Mouse (Mus musculus) telencephalon, adult 2 months (tissue): ENCODE measurements around the gene Zc3h18.

Source experiments
- DNase-seq: peaks from one replicate; pipeline ENCODE4 v3.0.0-alpha.2; 2011; ENCODE audit warnings: low read depth, low spot score

Gene Zc3h18

DNA sequence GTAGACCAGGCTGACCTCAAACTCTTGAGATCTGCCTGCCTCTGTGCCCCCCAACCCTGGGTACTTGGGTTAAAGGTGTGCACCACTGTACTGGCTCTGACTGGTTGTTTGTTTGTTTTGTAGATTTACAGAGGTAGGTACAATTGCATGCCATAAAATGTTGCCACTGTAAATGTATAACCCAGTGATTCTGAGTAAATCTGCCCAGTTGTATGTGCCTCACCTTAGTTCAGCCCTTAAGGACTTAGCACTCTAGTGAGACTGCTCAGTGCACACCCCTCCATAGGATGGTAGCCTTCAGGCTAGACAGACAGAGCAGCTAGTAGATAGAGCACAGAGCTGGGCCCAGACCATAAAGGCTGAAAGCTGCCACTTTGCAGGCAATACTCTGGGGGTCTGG, 17.3 kb downstream of the Zc3h18 start:
- no peak for DNase-seq

DNA sequence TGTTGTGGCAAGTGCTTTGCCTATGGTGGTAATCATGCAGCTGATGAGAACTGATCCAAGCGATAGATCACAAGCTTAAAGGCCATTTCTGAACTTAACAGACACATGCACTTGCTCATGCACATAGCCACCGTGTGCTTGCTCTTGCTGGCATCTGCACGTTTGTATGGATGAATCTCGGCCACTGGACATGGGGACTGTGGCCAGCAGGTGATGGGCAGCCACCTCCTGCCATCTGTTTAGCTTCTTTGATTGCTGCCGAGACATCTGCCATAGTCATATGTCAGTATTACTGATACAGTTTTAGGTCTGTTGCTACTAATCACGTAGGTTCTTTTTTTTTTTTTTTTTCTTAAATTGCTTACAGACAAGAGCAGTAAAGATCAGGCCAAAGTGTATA, 18.9 kb downstream of the Zc3h18 start:
- no peak for DNase-seq

DNA sequence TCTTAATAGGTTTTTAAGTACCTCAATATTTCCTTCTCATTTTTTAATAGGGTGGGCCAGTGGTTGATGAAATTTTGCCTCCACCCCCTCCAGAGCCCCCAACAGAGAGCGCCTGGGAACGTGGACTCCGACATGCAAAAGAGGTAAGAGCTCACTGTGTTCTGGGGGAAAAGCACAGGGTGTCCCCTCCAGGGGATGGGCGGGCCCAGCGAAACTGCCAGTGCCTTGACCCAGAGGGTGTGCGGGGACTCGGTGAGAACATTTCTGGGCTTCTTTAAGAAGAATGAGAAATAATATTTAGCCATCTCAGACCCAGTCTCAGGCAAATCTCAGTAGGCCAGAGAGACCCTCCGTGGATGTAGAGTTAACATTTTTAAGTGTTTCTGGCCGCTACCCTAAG, 21.8 kb downstream of the Zc3h18 start:
- no peak for DNase-seq

DNA sequence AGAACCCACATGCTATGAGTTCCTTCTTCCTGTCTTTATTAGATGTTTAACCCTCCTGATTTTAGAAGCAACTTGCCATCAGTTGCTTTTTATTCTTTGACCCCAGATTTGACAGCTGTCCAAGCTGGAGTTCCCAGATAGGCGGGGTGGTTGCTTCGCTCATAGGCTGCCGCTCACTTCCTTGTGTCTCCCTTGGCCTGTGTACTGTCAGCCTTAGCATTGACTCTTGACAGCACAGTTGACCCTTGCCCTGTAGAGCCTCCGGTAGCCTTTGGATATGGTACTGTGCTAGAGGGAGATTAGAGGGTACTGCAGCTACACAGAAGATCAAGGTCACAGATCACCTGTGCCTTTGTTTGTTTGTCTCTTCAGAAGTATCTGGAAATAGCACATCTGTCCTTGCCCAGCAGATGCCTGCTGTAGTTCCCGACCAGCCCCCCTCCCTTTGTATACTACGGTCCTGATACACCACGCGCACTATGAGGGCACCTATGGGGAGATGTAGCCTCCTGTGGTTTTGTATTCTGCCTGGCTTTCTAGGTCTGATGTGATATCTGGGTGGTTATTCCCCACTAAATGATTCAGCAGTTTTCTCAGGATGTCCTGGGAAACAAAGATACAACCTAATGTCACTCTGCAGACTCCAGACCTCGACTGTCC, 28.9 kb downstream of the Zc3h18 start:
- DNase-seq = no peak

DNA sequence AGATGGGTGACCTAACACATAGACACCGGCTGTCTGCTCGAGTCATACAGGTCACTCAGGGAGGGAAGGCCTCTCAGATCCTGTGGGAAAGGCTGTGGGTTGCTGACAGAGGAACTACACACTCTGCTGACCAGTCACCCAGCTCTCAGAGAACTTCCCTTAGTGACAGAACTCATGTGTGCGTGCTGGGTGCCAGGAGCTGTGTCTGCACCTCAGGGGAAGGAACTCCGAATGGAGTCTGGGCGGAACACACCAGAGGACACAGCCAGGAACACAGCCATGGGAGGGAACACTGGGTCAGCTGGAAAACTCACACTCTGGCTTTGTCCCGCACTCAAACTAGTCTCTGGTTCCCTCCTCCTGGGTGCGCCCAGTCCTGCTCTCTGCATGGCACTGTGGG, 31.3 kb downstream of the Zc3h18 start:
- DNase-seq = no peak

DNA sequence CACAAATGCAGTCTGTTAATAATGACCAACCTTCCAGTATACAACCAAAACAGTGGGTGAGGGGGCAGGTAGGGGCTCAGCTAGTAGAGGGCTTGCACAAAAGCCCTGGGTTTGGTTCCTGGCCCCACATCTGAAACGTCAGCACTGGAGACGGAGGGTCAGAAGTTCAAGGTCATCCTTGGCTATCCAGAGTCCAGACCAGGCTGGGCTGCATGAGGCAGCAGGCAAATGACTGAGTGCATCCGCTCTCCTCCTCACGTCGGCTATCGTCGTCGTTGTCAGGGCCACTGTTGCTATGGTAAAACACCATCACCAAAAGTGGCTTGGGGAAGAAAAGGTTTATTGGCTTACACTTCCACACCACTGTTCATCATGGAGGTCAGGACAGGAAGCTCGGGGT, 37.9 kb downstream of the Zc3h18 start:
- DNase-seq = no peak

DNA sequence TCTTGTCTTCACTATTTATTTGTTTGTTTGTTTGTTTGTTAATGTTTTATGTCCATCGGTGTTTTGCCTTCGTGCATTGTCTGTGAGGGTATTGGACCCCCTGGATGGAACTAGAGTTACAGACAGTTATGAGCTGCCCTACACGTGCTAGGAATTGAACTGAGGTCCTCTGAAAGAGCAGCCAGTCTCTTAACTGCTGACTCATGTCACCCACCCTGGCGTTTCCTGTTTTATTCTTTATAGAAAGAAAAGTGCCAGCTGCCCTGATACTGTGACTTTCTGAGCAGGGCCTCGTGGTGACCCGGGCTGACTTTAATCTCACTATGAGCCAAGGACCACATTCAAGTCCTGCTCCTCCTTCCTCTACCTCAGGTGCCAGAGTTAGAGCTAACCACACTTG, 39.1 kb downstream of the Zc3h18 start:
- no peak for DNase-seq

DNA sequence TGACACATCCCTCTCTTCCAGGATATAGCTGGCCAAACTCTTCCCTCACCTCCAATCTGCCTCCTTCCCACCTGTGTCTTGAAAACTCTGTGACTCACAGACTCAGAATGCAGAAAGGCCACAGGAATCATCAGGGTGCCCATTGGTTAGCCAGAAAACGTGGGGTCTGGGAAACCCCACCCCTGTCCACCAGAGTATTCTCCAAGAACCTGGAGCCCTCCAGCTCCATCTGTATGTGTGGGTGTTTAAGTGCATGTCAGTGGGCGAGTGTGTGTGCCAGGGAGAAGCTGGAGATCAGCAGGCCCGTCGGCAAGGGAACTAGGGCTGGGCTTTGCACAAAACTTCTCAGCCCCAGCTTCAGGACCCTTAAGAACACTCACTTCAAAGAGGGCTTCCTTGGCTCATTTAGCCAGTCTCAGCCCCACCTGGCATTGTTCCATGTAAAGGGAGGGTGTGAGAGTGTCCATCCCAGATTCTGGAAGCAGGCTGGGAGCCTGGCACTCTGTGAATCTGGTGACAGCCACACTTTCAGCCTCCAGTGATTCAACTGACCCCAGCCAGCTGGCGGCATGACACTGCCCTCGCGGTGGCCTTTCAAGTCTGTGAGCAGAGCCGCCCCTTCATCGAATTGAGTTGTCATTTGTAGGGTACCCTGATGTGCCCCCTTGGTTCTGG, 43.6 kb downstream of the Zc3h18 start:
- peak; percentile 49 for DNase-seq

DNA sequence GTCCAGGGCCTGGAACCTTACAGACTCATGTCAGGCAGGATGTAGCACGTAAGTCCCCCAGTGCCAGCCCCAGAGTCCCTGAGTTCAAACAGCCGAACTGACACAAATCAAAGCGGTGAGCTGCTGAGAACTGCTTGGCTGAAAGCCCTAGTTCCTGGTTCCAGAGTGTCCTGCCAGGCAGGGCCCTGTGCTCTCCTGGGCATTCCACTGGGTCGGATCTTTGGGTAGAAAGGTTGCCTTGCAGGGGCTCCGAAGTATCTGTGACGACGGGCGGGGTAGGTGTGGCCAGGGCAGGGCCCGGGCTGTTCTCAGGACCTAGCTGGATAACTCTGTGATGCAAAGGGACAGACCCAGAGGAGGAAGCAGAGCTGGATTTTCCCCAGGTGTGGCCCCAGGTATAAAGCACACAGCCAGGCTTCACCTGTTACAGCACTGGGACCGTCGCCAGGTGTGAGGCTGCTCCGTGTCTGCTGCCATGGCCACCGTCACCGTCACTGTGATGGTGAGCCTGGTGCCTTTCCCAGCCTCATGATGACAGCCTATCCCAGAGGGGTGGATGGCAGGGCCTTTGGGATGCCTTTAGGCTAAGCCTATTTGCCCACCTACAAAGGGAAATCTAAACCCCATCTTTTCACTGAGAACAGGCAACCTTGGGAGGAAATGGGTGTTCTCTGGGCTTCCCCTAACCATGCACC, 45.1 kb downstream of the Zc3h18 start, which contains the start of gene Il17c:
Gene Il17c (plus strand): TSS at position 645 of the 695 bp plus-strand sequence.
- DNase-seq = no peak

DNA sequence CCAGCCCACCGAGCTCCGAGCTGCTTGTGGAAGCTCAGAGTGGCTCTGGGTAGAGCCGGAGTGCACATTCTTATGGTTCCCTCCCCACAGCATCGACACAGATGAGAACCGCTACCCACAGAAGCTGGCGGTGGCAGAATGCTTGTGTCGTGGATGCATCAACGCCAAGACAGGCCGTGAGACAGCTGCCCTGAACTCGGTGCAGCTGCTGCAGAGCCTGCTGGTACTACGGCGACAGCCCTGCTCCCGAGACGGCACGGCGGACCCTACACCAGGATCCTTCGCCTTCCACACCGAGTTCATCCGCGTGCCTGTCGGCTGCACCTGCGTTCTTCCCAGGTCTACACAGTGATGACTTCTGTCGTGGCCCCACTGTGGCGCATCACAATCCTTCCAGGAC, 46.8 kb downstream of the Zc3h18 start:
- no peak for DNase-seq

DNA sequence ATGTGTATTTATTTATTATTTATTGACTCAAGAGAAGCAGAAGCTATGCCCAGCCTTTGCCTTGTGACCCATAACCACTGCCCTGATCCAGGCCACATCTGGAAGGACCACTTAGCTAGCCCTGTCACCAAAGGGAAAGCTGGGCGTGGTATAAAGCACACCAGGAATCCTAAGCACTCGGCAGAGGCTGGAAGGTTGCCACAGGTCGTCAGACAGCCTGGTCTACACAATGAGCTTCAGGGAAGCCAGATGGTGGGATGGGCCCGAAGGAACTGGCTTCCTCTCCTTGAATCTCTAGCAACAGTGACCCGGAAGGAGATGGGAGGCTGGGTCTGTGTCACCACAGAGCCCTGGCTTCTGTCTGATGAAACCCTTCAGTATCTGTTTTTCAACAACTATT, 47.2 kb downstream of the Zc3h18 start:
- no peak for DNase-seq

DNA sequence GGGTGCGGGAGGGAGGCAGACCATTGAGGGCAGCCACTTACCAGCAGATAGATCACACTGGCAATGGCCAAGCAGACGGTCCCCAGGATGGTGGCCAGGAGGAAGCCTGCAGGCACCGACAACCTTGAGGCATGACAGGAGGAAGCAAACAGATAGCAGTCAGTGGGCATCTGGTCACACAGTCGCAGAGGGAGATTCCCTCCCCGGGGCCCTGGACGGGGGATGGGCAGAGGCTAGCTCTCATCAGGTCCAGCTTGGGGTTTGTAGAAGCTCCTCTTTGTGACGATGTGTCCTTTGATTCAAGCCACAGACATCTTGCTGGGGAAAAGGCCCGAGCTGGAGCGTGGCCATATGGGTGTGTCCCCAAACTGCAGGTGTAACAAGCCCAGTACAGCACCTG, 49.7 kb downstream of the Zc3h18 start:
- no peak for DNase-seq

DNA sequence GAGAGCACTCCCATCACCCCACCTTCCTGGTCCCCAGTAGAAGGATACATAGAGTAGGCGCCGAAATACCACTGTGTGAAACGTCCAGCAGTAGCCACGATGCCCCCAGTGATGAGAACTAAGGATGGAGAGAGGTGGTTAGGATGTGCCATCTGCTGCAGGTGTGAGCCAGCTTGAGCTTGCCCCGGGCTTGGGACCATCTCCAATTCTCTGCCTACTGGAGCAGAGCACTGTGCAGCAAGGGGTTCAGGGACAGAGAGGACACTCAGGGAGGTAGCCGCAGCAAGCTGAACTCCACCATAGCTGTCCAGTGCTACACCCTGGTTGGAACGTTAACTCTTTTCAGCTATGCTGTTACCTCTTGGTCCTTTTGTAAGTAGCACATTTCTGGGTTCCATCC, 51.2 kb downstream of the Zc3h18 start:
- no peak for DNase-seq

DNA sequence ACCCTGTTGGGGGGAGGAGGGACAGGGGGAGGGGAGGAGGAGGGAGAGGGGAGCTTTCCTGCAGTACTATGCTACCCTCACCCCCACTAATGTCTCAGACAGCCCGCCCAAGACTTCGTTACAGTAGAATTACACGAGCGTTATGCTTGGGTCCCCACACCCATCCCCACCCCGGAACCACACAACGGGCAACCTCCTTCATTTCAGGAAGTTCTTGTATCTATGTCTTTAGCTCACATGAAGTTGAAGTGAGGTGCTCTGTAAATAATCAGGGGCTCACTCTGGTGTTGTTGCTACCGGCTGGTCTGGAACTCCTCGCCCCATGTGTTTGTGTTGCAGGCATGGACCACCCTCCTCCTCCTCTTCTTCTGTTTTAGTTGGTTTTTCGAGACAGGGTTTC, 51.8 kb downstream of the Zc3h18 start:
- no peak for DNase-seq

DNA sequence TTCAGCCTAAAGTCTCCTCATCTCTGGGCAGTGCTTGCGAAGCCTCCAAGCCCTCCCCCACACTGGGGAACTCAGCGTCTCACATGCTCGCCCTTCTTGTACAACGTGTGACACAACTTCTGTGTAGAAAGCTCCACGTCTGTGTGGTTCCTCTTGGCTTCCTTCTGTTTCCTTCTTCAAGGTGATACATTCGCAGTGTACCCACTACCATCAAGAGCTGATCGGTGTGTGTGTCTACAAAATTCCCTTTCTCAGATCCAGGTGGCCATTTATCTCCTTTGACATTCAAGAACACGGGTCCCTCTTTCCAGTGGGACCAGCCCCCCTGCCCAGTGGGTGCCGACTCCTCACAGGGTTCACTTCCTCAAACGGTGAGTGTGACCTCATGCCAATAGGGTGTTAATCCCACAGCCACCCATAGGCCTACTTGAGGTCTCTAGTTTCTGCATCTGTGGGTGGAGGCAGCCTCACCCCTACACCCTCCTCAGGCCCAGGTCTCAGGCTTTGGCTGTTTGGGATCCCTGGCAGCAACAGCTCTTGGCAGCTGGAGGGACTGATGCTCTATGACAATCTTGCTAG, 53.7 kb downstream of the Zc3h18 start:
- DNase-seq = no peak

DNA sequence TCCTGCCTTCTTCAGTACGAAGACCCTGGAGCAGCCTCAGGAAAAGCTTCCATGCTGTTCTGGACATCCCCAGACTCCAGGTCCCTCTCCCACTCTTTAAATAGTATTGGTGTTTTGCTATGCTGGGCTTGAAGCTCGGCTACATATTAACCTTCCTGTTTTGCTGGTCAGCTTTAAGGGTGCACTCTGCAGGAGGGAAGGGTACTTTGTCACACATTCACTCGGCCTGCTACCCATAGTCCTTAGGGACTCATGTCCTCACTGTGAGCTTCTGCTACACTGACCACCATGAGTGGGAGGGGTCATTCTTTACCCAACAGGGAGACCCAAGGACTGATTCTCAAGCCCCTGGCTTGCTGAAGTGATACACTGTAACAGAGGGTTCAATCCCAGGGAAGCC, 54.2 kb downstream of the Zc3h18 start:
- no peak for DNase-seq

DNA sequence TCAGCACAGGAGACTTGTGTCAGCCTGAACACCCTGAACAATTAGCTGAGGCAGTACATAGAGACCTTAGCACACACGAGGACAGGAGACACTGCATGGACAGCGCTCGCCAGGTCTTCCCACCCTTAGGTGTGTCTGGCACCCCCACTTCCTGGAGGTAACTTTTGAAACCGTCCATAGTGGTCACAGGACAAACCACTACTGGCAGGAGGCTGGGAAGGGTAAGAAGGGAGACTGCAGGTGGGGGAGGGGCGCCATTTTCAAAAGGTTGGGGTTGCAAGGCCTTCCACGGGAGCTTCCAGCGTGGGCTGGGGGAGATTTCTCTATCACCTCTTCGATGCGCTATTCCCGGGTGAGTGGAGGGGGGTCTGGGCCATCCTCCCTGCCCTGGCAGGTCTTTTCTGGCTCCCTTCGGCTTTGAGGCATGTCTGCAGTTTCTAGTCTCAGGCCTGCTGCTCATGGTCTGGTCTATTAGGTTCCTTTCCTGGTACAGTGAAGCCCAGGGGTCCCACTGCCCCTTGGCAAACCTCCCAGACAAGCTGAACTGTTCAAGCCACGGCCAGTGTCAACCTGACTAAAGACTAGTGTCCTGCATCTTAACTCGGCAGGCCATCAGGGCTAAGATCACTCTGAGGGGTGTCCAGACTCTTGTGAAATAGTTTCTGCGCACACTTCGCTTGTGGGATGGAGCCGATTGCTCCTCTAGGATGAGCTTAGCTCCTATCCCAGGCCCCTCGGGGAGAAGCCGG, 55.5 kb downstream of the Zc3h18 start:
- DNase-seq = no peak

DNA sequence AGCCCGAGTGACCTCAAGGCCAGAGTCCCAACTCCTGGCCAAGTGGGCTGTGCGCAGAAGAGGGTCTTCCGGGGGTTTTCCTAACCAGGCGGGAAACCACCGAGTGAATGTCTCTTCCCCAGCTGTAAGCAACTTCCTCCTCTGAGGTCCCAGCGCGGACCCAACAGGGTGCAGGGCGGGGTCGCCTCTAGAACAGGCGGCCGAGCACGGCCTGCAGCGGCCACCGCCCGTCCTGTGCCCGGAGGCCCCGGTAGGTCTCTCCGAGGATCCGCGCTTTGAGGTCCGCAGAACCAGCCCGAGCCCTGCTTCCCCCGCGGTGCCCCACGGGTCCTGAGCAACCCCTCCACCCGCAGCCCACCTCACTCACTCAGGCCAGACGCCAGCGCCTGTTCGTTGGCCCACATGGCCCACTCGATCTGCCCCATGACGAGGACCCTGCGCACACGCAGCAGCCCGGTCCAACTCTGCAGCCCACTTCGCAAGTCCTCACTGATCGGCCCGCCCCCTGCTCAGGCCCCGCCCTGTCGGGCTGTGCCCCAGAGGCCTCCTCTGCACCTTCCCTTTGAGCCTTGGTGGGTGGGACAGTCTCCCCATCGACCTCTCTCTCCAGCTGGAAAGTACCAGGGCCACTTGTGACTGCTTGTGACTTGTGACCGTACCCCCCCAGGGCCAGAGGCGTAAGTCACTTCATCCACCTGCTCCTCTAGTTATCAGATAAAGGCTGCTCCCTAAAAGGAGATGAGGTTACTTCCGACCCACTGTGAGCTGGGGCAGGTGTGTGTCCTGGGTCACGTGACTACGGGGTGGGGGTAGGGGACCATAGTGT, 56.2 kb downstream of the Zc3h18 start, which contains the start of gene Cyba:
Gene Cyba (minus strand): TSS at position 488 of the 826 bp plus-strand sequence.
- no peak for DNase-seq

DNA sequence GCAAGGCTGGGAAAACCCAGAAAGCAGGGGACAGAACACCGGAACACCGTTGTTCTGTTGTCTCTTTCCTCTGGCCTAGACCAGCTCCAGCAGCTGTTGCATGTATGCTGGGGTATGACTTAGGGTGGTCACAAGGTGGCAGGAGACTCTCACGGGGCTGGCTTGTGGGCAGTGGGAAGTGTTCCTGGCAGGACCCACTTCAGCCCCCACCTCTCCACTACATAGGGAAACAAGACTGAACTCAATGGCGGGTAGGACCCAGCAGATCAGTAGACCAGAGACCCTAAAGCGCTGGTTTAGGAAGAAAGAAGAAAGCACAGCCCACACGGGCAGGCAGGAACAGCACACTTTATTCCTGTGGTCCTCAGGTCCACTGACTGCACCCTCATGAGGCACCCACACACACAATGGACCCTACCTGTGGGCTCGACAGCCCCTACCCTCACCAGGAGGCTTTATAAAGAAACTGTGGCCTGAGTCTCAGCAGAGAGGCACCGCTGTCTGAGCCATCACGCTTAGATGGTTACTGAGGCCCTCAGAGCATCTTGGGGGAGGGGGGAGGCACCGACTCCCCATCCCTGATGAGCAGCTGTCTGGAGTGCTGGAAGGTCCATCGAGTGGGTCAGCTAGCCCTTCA, 57.0 kb downstream of the Zc3h18 start:
- no peak for DNase-seq

DNA sequence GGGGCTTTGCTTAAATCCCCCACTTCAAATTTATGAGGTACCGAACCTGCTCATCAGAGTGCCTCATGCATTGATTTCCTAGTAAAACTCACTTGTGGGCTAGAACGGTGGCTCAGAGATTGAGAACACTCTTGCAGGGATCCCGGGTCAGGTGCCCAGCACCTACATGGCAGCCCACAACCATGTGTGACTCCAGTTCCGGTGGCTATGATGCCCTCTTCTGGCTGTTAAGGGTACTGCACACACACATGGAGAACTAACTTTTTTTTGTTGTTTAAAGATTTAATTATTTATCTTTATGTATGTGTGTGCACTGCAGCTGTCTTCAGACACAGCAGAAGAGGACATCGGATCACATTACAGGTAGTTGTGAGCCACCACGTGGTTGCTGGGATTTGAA, 59.0 kb downstream of the Zc3h18 start:
- DNase-seq = no peak
